In the genomic region with DNA sequence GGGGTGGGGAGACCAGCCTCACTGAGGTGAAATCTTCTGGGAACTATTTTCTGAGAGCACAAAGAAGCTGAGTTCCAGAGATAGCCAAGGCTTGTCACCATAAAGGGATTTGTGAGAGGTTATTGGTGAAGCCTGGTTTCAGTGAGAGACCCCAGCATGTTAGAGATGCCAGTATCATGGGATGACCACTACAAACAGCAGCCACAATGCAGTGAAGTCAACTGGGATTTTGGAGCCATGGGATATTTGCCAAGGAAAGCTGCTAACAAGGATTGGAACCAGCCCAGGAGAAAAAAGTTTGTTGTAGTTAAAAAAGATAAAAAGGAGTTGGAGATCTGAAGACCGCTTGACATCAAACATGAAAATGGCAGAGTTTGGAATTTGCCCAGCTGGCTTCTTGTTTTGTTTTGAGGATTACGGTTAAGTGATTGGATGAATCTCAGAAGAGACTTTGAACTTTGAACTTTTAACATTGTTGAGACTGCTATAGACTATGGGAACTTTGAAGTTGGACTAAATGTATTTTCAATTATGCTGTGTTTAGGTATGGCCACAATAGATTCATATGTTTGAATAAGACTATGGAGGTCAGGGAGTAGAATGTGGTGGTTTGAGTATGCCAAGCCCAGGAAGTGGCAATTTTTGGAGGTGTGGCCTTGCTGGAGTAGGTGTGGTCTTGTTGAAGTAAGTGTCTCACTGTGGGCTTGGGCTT, we compare ENCODE assay signal across 17 mouse cellular contexts.
"Had no signal": no experiment of that assay in that cellular context is flagged by ENCODE, and none has a peak within 500 bp of the region (broad histone marks: within the 10 kb centered on the region; RNA-seq: fewer than 3 reads in every experiment).

No protein-coding gene starts in this region.

- H3K4me3 ChIP-seq: intestine, embryonic 15.5 days; kidney, embryonic 15.5 days; layer of hippocampus, adult 2 months; limb, embryonic 10.5 days; limb, embryonic 13.5 days; liver, embryonic 13.5 days had no signal

- ATAC-seq: intestine, embryonic 15.5 days had no signal

- H3K27ac ChIP-seq: intestine, embryonic 15.5 days; kidney, embryonic 15.5 days; layer of hippocampus, adult 2 months; limb, embryonic 10.5 days; limb, embryonic 13.5 days; liver, embryonic 13.5 days; stomach, postnatal 0 days had no signal

- H3K9me3 ChIP-seq: intestine, embryonic 15.5 days; kidney, embryonic 15.5 days; limb, embryonic 10.5 days; limb, embryonic 13.5 days; liver, embryonic 13.5 days had no signal

- DNase-seq: kidney, adult 11 months; kidney, adult 8-10 months; kidney, postnatal 14 days; layer of hippocampus, adult 9-11 months; liver; liver, embryonic 13.5 days; midbrain, embryonic 14.5 days; thymus, adult 2 months; thymus, postnatal 14 days; thymus, postnatal 4 days had no signal

- H3K9ac ChIP-seq: intestine, embryonic 15.5 days; kidney, embryonic 15.5 days; limb, embryonic 13.5 days; liver, embryonic 13.5 days had no signal

- H3K36me3 ChIP-seq: intestine, embryonic 15.5 days; kidney, embryonic 15.5 days; limb, embryonic 10.5 days; limb, embryonic 13.5 days; liver, embryonic 13.5 days had no signal

- H3K27me3 ChIP-seq: intestine, embryonic 15.5 days; kidney, embryonic 15.5 days; limb, embryonic 13.5 days; liver, embryonic 13.5 days had no signal

- H3K4me2 ChIP-seq: intestine, embryonic 15.5 days; kidney, embryonic 15.5 days; limb, embryonic 13.5 days; liver, embryonic 13.5 days; midbrain, embryonic 11.5 days had no signal

- H3K4me1 ChIP-seq: intestine, embryonic 15.5 days; kidney, embryonic 15.5 days; limb, embryonic 10.5 days; limb, embryonic 13.5 days; liver, embryonic 13.5 days had no signal
